Mouse (Mus musculus) stomach, embryonic 14.5 days (tissue): ENCODE measurements around the gene C1d. TPM values are rescaled to one million over a fixed set of nuclear protein-coding genes. Genes with fewer than 3 reads are reported as not detected.

ENCODE experiments used
- ATAC-seq: fragments of 200-750 bp; cut with Nextera tagmentation; 2 replicates; pipeline ENCODE4 v1.8.0; 2017; ENCODE audit warnings: low read depth, moderate TSS enrichment; ENCODE audit not compliant: insufficient number of reproducible peaks, insufficient read depth, low FRiP score
- H3K27ac ChIP-seq: fragments of 300-500 bp; sonication (generic); 2 replicates; pipeline ENCODE4 v1.5.1; 2014; ENCODE audit warnings: mild to moderate bottlenecking, low read length, moderate library complexity, mixed read lengths
- H3K27me3 ChIP-seq: fragments of 300-500 bp; sonication (generic); 2 replicates; pipeline ENCODE4 v1.6.1; 2014; ENCODE audit warnings: low read length, control low read depth, mixed read lengths; ENCODE audit not compliant: control insufficient read depth, insufficient read depth
- H3K36me3 ChIP-seq: fragments of 300-500 bp; sonication (generic); 2 replicates; pipeline ENCODE4 v1.6.1; 2014; ENCODE audit warnings: mild to moderate bottlenecking, control low read depth, low read length, moderate library complexity, mixed read lengths; ENCODE audit not compliant: control insufficient read depth, insufficient read depth
- H3K4me1 ChIP-seq: fragments of 300-500 bp; sonication (generic); 2 replicates; pipeline ENCODE4 v1.6.1; 2014; ENCODE audit warnings: low read length, control low read depth, mixed read lengths; ENCODE audit not compliant: control insufficient read depth, insufficient read depth
- H3K4me2 ChIP-seq: fragments of 300-500 bp; sonication (generic); replicated peaks from 2 replicates; pipeline ENCODE4 v1.6.1; 2014; ENCODE audit warnings: low read depth, low read length, control low read depth
- H3K4me3 ChIP-seq: fragments of 300-500 bp; sonication (generic); 2 replicates; pipeline ENCODE4 v1.5.1; 2014; ENCODE audit warnings: low read depth, low read length, control low read depth
- H3K9ac ChIP-seq: fragments of 300-500 bp; sonication (generic); replicated peaks from 2 replicates; pipeline ENCODE4 v1.6.1; 2014; ENCODE audit warnings: low read depth, mild to moderate bottlenecking, control low read depth, low read length, moderate library complexity, mixed read lengths
- H3K9me3 ChIP-seq: fragments of 300-500 bp; sonication (generic); 2 replicates; pipeline ENCODE4 v1.6.1; 2016; ENCODE audit warnings: low read depth, low read length, control low read depth; ENCODE audit not compliant: control insufficient read depth
- WGBS: fragments of 180-500 bp; shearing (Covaris S2); extraction: QIAGEN DNeasy Blood & Tissue Kit; methylation state at CpG from one replicate; pipeline ENCODE4 v1.1.7; 2014; 5-methylcytosine and 5-hydroxymethylcytosine counted together
- polyA plus RNA-seq: library from polyadenylated mRNA; unstranded; fragments of >200 nt; fragmentation: Nextera tagmentation; extraction: Ambion mirVana; gene quantifications from 2 replicates; pipeline ENCODE4 v1.2.1, GENCODE M21; 2014

C1d gene
- polyA plus RNA-seq = 120 and 125 TPM in 2 replicates

DNA sequence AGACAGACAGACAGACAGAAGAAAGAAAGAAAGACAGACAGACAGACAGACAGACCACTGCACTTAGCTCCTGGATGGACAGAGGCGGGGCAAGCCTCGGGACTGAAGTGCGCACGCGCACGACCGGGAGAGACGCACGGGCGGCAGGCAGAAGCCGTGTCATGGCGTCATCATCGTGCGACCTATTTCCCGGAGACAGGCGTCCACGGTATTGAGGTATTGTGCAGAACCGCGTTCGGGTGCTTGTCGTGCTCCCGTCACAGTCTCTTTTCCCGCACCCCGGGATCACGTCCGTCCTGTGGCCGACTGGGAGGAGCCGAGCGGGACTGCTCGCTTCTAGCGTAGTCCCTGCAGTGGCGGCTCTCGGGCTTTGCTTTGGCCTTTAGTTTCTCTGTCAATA, at the start of gene C1d:
Gene C1d (plus strand): TSS at position 137 of the 400 bp plus-strand sequence.
- H3K27ac ChIP-seq = peak within 1 kb of the TSS; percentile 78
- peak; percentile 90 for ATAC-seq
- peaks cover 3% of the 10 kb centered on the region; the same call in 1 of the 2 replicates for H3K4me1 ChIP-seq
- H3K4me3 ChIP-seq = peak within 1 kb of the TSS; percentile 61
- H3K36me3 ChIP-seq = no peaks in the 10 kb centered on the region
- no peaks in the 10 kb centered on the region for H3K27me3 ChIP-seq
- peak within 1 kb of the TSS; percentile 66 for H3K9ac ChIP-seq
- H3K9me3 ChIP-seq = no peaks in the 10 kb centered on the region
- peak within 1 kb of the TSS; percentile 67 for H3K4me2 ChIP-seq
- 1% methylated on average over 33 of the region's 33 CpGs for WGBS

DNA sequence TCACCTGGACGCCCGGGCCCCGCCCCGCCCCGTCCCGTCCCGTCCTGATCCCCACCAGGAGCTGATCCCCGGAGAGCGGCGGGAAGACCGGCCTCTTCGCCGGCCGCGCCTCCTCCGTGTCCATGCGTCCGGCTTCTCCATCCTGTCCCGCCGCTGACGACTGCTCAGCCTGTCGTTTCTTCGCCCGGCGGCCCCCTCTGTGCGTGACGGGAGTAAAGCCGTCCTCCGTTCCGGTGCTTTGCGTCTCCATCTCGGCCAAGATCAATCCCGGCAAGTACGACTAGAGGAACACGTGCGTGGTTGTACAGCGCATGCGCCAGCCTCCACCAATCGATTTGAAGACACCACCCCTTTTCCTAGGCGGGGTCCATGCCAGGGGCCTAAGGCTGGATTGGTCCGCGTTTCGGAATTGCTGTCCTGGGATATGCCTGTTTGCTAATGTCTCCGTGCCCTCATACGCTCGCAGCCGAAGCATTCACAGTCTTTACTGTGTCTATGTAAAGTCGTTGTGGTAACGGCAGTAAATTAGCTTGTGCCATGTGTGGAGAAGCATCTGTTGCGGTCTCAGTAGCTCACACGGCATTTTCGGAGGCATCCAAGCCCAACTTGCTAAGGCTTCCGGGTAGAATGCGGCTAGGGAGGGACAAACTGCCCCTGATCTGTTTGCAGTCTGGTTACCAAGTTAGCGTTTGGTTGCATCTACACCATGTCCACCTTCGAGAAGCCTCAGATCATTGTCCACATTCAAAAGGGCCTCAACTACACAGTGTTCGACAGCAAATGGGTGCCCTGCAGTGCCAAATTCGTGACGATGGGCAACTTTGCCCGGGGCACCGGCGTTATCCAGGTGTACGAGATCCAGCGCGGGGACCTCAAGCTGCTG, 45.9 kb upstream of the C1d start, which contains the start of gene Pno1:
Gene Pno1 (minus strand): TSS at position 311 of the 883 bp plus-strand sequence.
- peak within 1 kb of the TSS; percentile 69 for H3K9ac ChIP-seq
- peaks cover 13% of the 10 kb centered on the region; the same call in 1 of the 2 replicates for H3K4me1 ChIP-seq
- H3K27me3 ChIP-seq = no peaks in the 10 kb centered on the region
- under 1% methylated on average over 65 of the region's 65 CpGs for WGBS
- peak within 1 kb of the TSS; percentile 85 for H3K4me3 ChIP-seq
- H3K9me3 ChIP-seq = no peaks in the 10 kb centered on the region
- H3K27ac ChIP-seq = peak within 1 kb of the TSS; percentile 72
- H3K36me3 ChIP-seq = peaks cover 9% of the 10 kb centered on the region; the same call in 1 of the 2 replicates
- H3K4me2 ChIP-seq = peak within 1 kb of the TSS; percentile 65
- ATAC-seq = peak; percentile 98

DNA sequence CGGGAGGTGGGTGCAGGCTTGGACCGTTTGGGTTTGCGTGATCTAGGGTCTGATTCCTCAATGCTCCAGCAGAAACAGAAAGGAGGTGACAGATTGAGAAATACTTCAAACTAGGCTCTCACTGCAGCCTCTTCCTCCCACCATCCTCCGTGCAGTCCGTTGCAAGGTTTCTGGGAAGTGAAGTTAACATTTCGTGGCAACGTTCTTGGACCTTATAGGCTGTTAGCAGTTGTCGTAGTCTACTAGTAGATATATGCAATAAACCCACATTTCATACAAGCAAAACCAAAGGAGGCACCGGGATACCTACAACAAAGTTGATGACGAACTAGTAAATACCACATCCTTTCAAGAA, 45.3 kb upstream of the C1d start:
- Histone ChIP-seq H3K27ac (peak overlapping the region; percentile 72; the same call in 1 of the 2 replicates), H3K4me2 (peak overlapping the region; percentile 65), H3K4me1 (peaks cover 13% of the 10 kb centered on the region; the same call in 1 of the 2 replicates), H3K4me3 (peak overlapping the region; percentile 85), H3K9ac (peak overlapping the region; percentile 69), H3K36me3 (peaks cover 7% of the 10 kb centered on the region; the same call in 1 of the 2 replicates), H3K27me3 (no peaks in the 10 kb centered on the region), H3K9me3 (no peaks in the 10 kb centered on the region)
- 2% methylated on average over 10 of the region's 10 CpGs for WGBS
- no peak for ATAC-seq

DNA sequence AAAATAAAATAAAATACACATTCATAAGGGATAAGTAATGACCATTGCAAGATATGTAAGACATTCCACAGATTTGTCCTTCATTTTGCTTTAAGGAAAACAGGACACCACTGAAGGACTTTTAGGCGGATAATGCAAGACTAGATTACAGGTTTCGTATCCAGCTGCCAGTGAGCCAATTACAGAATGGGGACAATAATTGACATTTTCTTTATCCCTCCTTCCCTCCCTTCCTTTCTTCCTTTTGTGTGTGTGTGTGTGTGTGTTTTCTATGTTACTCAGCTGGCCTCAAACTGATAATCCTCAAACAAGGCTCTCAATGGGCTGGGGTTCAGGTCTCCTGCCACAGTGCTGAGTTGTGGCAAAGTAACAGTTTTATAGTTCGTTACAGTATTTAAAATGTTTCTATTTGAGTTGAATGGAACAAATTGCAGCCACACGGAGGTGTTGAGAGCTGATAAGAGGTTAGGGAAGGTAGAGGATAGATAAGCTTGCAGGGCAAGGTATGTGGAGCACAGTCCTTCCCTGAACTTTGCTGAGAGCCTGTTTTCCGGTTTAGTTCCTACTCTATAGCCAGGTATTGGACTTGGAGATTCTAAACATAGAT, 44.4 kb upstream of the C1d start:
- peak overlapping the region; percentile 85 for H3K4me3 ChIP-seq
- ATAC-seq = no peak
- H3K27me3 ChIP-seq = no peaks in the 10 kb centered on the region
- no peak overlapping the region for H3K27ac ChIP-seq
- H3K4me1 ChIP-seq = peaks cover 13% of the 10 kb centered on the region; the same call in 1 of the 2 replicates
- peaks cover 2% of the 10 kb centered on the region; the same call in 1 of the 2 replicates for H3K36me3 ChIP-seq
- H3K9me3 ChIP-seq = no peaks in the 10 kb centered on the region
- peak overlapping the region; percentile 65 for H3K4me2 ChIP-seq
- H3K9ac ChIP-seq = no peak overlapping the region
- WGBS = 71% methylated on average over 5 of the region's 5 CpGs

DNA sequence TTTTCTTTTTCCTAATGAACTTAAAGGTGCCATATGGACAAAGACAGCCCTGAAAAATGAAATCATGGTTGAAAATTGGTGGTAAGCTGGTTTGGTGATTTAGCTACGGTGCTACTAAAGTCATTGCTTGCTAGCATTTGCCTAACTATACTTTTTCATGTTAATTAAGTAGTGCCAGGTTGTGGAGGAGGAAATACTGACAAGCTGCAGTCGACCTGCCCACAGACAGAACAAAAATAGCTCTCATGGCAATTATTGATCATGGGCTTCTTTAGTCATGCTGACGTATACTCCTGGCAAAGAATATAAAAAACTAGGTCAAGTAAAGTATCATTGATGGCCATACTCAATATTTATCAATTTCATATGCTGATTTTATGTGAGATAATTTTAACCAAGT, 41.9 kb upstream of the C1d start:
- Histone ChIP-seq H3K4me2 (no peak overlapping the region), H3K27me3 (no peaks in the 10 kb centered on the region), H3K9ac (no peak overlapping the region), H3K36me3 (no peaks in the 10 kb centered on the region), H3K9me3 (no peaks in the 10 kb centered on the region), H3K27ac (no peak overlapping the region), H3K4me3 (no peak overlapping the region), H3K4me1 (peaks cover 12% of the 10 kb centered on the region; the same call in 1 of the 2 replicates)
- ATAC-seq = no peak
- WGBS = 83% methylated on average over 3 of the region's 3 CpGs

DNA sequence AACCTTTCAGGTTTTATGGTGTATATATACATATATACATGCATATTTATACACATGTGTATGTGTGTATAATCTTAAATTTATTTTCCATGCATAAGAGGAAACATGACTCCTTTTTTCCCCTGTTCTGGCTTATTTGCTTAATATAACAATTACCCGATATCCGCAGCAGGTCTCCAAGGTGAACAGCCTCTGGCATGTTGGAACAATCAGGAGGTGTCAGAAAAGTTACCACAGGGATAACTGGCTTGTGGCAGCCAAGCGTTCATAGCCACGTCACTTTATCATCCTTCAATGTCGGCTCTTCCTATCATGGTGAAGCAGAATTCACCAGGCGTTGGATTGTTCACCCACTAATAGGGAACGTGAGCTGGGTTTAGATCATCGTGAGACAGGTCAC, 36.3 kb upstream of the C1d start:
- Histone ChIP-seq H3K9me3 (no peaks in the 10 kb centered on the region), H3K36me3 (peaks cover 13% of the 10 kb centered on the region), H3K9ac (no peak overlapping the region), H3K4me1 (no peaks in the 10 kb centered on the region), H3K27me3 (no peaks in the 10 kb centered on the region), H3K4me3 (no peak overlapping the region), H3K4me2 (no peak overlapping the region), H3K27ac (no peak overlapping the region)
- 93% methylated on average over 8 of the region's 8 CpGs for WGBS
- no peak for ATAC-seq

GRCm38 (mm10) chr11:17232792-17233191, 24.6 kb upstream of the C1d start:
- no peak for ATAC-seq
- H3K27me3 ChIP-seq = no peaks in the 10 kb centered on the region

DNA sequence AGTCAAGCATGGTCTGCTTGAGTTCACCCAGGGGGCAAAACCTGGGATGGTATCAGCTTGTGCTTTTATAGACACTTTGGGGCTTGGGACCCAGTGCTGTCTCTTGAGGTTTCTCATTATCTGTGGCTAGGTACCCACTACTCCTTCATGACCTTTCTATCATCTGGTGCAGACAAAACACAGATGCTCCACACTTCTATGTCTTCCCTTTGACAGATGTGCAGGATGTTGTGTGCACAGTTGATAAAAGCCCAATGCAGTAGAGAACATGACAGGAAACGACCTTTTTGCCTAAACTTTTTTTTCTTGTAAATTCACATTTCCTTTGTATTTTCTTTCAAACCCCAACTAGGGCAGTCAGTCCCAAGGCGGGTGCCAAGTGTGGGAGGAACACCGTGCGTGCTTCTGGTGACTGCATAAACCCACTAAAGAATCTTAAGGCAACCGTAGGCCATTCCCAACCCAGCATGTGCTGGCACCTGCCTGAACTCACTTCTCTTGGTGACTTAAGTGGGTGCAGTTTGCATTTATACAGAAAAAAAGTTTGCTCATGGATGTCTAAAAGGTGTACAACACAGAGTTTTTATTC, 20.8 kb upstream of the C1d start:
- 74% methylated on average over 5 of the region's 5 CpGs for WGBS
- H3K27ac ChIP-seq = no peak overlapping the region
- no peak overlapping the region for H3K4me2 ChIP-seq
- no peak overlapping the region for H3K4me3 ChIP-seq
- H3K4me1 ChIP-seq = no peaks in the 10 kb centered on the region
- no peak for ATAC-seq
- no peaks in the 10 kb centered on the region for H3K9me3 ChIP-seq
- peaks cover 9% of the 10 kb centered on the region; the same call in 1 of the 2 replicates for H3K36me3 ChIP-seq
- no peaks in the 10 kb centered on the region for H3K27me3 ChIP-seq
- no peak overlapping the region for H3K9ac ChIP-seq

More at GRCm38 (mm10) chr11:17232792-17233191, 24.6 kb upstream of the C1d start:
- H3K36me3 ChIP-seq = peaks cover 13% of the 10 kb centered on the region
- H3K4me2 ChIP-seq = no peak overlapping the region
- no peaks in the 10 kb centered on the region for H3K4me1 ChIP-seq
- no peaks in the 10 kb centered on the region for H3K9me3 ChIP-seq
- H3K4me3 ChIP-seq = no peak overlapping the region
- 55% methylated on average over 5 of the region's 5 CpGs for WGBS
- no peak overlapping the region for H3K27ac ChIP-seq
- no peak overlapping the region for H3K9ac ChIP-seq
